In genomic region chr8:60981388-60981787, GRCm38 (mm10) we compare ENCODE assay signal across 11 mouse cellular contexts. TPM values are rescaled to one million over a fixed set of nuclear protein-coding genes. Genes with fewer than 3 reads are reported as not detected.
DNase-seq lines count a peak whose midpoint lies in the region; ATAC-seq and TF ChIP-seq lines count a peak whose summit lies in the region.
"Had no signal": no experiment of that assay in that cellular context is flagged by ENCODE, and none has a peak within 500 bp of the region (broad histone marks: within the 10 kb centered on the region; RNA-seq: fewer than 3 reads in every experiment).

No protein-coding gene starts in this region.

- ATAC-seq in erythroblast, adult 5-6 weeks (replicated peaks; ENCODE audit: low FRiP score, poor library complexity, severe bottlenecking) = no peak
- ATAC-seq in kidney, embryonic 16.5 days (ENCODE audit: low FRiP score, low TSS enrichment) = no peak

- no peak overlapping the region for H3K27ac ChIP-seq in kidney, embryonic 16.5 days (ENCODE audit: low read length)

- no peak overlapping the region for H3K9ac ChIP-seq in kidney, embryonic 16.5 days (replicated peaks; ENCODE audit: low read length)

- H3K27me3 ChIP-seq in erythroblast, embryonic 14.5 days (ENCODE audit: control insufficient read depth) = no peaks in the 10 kb centered on the region
- no peaks in the 10 kb centered on the region for H3K27me3 ChIP-seq in kidney, embryonic 16.5 days (ENCODE audit: insufficient read depth, low read length)
- H3K27me3 ChIP-seq in myocyte (ENCODE audit: control insufficient read depth, insufficient read depth, insufficient read length) = no peaks in the 10 kb centered on the region

- H3K4me2 ChIP-seq in kidney, embryonic 16.5 days (replicated peaks; ENCODE audit: low read depth, low read length) = peak overlapping the region; percentile 94
- H3K4me2 ChIP-seq in myocyte (ENCODE audit: low read depth) = peak overlapping the region; percentile 91

- peaks cover 67% of the 10 kb centered on the region for H3K4me1 ChIP-seq in erythroblast, embryonic 14.5 days (ENCODE audit: control insufficient read depth)
- peaks cover 11% of the 10 kb centered on the region; the same call in 1 of the 2 replicates for H3K4me1 ChIP-seq in kidney, embryonic 16.5 days (ENCODE audit: insufficient read depth, low read length)

- DNase-seq in kidney, postnatal 36 days = no peak
- DNase-seq in induced T-regulatory cell, adult 2 months (ENCODE audit: low read depth) = peak; percentile 43
- no peak for DNase-seq in right cerebral cortex, postnatal 36 days (ENCODE audit: low spot score in 2 of 2)
- DNase-seq in gastrocnemius, adult 8-10 months (ENCODE audit: low spot score in 2 of 2) = no peak
- DNase-seq: gastrocnemius, postnatal 10 days; right cerebral cortex, postnatal 4 days; thymus, postnatal 4 days had no signal

- WGBS in kidney, embryonic 16.5 days = 15% methylated on average over 1 of the region's 1 CpGs

- peak overlapping the region; percentile 100 for H3K4me3 ChIP-seq in erythroblast, embryonic 14.5 days (replicated peaks)
- no peak overlapping the region for H3K4me3 ChIP-seq in kidney, embryonic 16.5 days (ENCODE audit: low read length)
- peak overlapping the region; percentile 78 for H3K4me3 ChIP-seq in myocyte

- H3K36me3 ChIP-seq in erythroblast, embryonic 14.5 days (ENCODE audit: control insufficient read depth) = peaks cover 23% of the 10 kb centered on the region
- H3K36me3 ChIP-seq in kidney, embryonic 16.5 days (ENCODE audit: insufficient read depth, low read length) = no peaks in the 10 kb centered on the region
- H3K36me3 ChIP-seq in myocyte (ENCODE audit: control insufficient read depth, insufficient read depth) = no peaks in the 10 kb centered on the region

- no peaks in the 10 kb centered on the region for H3K9me3 ChIP-seq in erythroblast, embryonic 14.5 days (ENCODE audit: control insufficient read depth, low read length)
- peaks cover 5% of the 10 kb centered on the region; the same call in 1 of the 2 replicates for H3K9me3 ChIP-seq in kidney, embryonic 16.5 days (ENCODE audit: low read length)

- no peak overlapping the region for H3ac ChIP-seq in myocyte (ENCODE audit: control insufficient read depth, insufficient read length)

- peaks cover 53% of the 10 kb centered on the region for H3K79me2 ChIP-seq in myocyte (ENCODE audit: control insufficient read depth, insufficient read depth)

- no peak for TF ChIP-seq POLR2A in myocyte (IDR thresholded peaks at IDR 0.05; ENCODE audit: insufficient read length, low read depth)

TF ChIP-seq in myocyte, 11 proteins besides CTCF, POLR2A, EP300 and RAD21:
- TF ChIP-seq MYOD1 (IDR thresholded peaks at IDR 0.05; ENCODE audit: control insufficient read depth in 1 of 3, insufficient read length in 2 of 3, low read depth in 2 of 3) (no peak), REST (IDR thresholded peaks at IDR 0.05; ENCODE audit: insufficient read depth, insufficient read length) (no peak), USF1 (IDR thresholded peaks at IDR 0.05; ENCODE audit: low read depth) (no peak), POLR2AphosphoS2 (IDR thresholded peaks at IDR 0.05; ENCODE audit: insufficient read length, low read depth) (no peak), MAX (IDR thresholded peaks at IDR 0.05; ENCODE audit: low read depth) (no peak), MYOG (IDR thresholded peaks at IDR 0.05; ENCODE audit: control insufficient read depth in 1 of 3, insufficient read depth in 1 of 3, insufficient read length in 2 of 3, low read depth in 2 of 3) (no peak)

RNA-seq across cellular contexts. Expression of gene Clcn3, which starts 1.7 kb away (rescaled TPM):
- 3.7 and 4.2 TPM in 2 replicates for polyA plus RNA-seq in erythroblast, embryonic 14.5 days (2012)
- 710 and 760 TPM in 2 replicates for total RNA-seq in erythroblast, adult 5-6 weeks (2015; ENCODE audit: low replicate concordance)
- total RNA-seq in erythroblast, adult 5-6 weeks (2017; ENCODE audit: low replicate concordance) = 1,348 and 1,485 TPM in 2 replicates
- polyA plus RNA-seq in kidney, embryonic 16.5 days (2015; fragmentation: Nextera tagmentation; extraction: Ambion mirVana) = 29.8 and 32.4 TPM in 2 replicates
- 6.8 TPM for polyA plus RNA-seq in myocyte (2012; fragmentation: generic; extraction: Trizol)
- 10 to 100 TPM; 34.5 to 37.8 (median 35.6) TPM for total RNA-seq in gastrocnemius, adult 8-10 months (2022)

RNA-seq across cellular contexts. Expression of gene Nek1, which starts 11.6 kb away (rescaled TPM):
- polyA plus RNA-seq in erythroblast, embryonic 14.5 days (2012) = 0.06 and 0.07 TPM in 2 replicates
- total RNA-seq in erythroblast, adult 5-6 weeks (2015; ENCODE audit: low replicate concordance) = 8.1 and 11.5 TPM in 2 replicates
- 17.7 and 18.5 TPM in 2 replicates for total RNA-seq in erythroblast, adult 5-6 weeks (2017; ENCODE audit: low replicate concordance)
- 20.4 and 21.6 TPM in 2 replicates for polyA plus RNA-seq in kidney, embryonic 16.5 days (2015; fragmentation: Nextera tagmentation; extraction: Ambion mirVana)
- 3.4 TPM for polyA plus RNA-seq in myocyte (2012; fragmentation: generic; extraction: Trizol)
- 1 to 10 TPM; 2.7 to 4.8 (median 3.7) TPM for total RNA-seq in gastrocnemius, adult 8-10 months (2022)
